Mouse (Mus musculus) heart, embryonic 16.5 days (tissue): ENCODE data around the gene Luc7l3. TPM values are rescaled to one million over a fixed set of nuclear protein-coding genes. Genes with fewer than 3 reads are reported as not detected.

Experiments
- ATAC-seq: fragments of 200-750 bp; cut with Nextera tagmentation; replicated peaks from 2 replicates; pipeline ENCODE4 v1.8.0; 2017; ENCODE audit warnings: moderate number of reproducible peaks; ENCODE audit not compliant: insufficient read depth, low FRiP score; ENCODE audit errors: extremely low read depth
- H3K27ac ChIP-seq: fragments of 300-500 bp; sonication (generic); 2 replicates; pipeline ENCODE4 v1.5.1; 2014; ENCODE audit warnings: mild to moderate bottlenecking, low read length, control low read depth, moderate library complexity
- H3K27me3 ChIP-seq: fragments of 300-500 bp; sonication (generic); 2 replicates; pipeline ENCODE4 v1.6.1; 2014; ENCODE audit warnings: low read length, mixed read lengths; ENCODE audit not compliant: control insufficient read depth, insufficient read depth
- H3K36me3 ChIP-seq: fragments of 300-500 bp; sonication (generic); 2 replicates; pipeline ENCODE4 v1.6.1; 2014; ENCODE audit not compliant: control insufficient read depth, insufficient read depth
- H3K4me1 ChIP-seq: fragments of 300-500 bp; sonication (generic); 2 replicates; pipeline ENCODE4 v1.6.1; 2014; ENCODE audit warnings: low read length, mixed read lengths; ENCODE audit not compliant: control insufficient read depth, insufficient read depth
- H3K4me2 ChIP-seq: fragments of 300-500 bp; sonication (generic); 2 replicates; pipeline ENCODE4 v1.6.1; 2014; ENCODE audit warnings: low read depth, mild to moderate bottlenecking, control low read depth, low read length
- H3K4me3 ChIP-seq: fragments of 300-500 bp; sonication (generic); 2 replicates; pipeline ENCODE4 v1.5.1; 2014; ENCODE audit warnings: mild to moderate bottlenecking, control low read depth, low read length
- H3K9ac ChIP-seq: fragments of 300-500 bp; sonication (generic); 2 replicates; pipeline ENCODE4 v1.6.1; 2014; ENCODE audit warnings: low read length, control low read depth
- H3K9me3 ChIP-seq: fragments of 300-500 bp; sonication (generic); replicated peaks from 2 replicates; pipeline ENCODE4 v1.6.1; 2016; ENCODE audit warnings: low read length; ENCODE audit not compliant: control insufficient read depth
- WGBS: fragments of 180-500 bp; shearing (Covaris S2); extraction: QIAGEN DNeasy Blood & Tissue Kit; methylation state at CpG from one replicate; pipeline ENCODE4 v1.1.7; 2014; 5-methylcytosine and 5-hydroxymethylcytosine counted together
- polyA plus RNA-seq: library from polyadenylated mRNA; unstranded; fragments of >200 nt; fragmentation: Nextera tagmentation; extraction: Ambion mirVana; gene quantifications from 2 replicates; pipeline ENCODE4 v1.2.1, GENCODE M21; 2015

Gene Luc7l3
- polyA plus RNA-seq, 1 experiment from 2014 or later = 73.2 TPM

DNA sequence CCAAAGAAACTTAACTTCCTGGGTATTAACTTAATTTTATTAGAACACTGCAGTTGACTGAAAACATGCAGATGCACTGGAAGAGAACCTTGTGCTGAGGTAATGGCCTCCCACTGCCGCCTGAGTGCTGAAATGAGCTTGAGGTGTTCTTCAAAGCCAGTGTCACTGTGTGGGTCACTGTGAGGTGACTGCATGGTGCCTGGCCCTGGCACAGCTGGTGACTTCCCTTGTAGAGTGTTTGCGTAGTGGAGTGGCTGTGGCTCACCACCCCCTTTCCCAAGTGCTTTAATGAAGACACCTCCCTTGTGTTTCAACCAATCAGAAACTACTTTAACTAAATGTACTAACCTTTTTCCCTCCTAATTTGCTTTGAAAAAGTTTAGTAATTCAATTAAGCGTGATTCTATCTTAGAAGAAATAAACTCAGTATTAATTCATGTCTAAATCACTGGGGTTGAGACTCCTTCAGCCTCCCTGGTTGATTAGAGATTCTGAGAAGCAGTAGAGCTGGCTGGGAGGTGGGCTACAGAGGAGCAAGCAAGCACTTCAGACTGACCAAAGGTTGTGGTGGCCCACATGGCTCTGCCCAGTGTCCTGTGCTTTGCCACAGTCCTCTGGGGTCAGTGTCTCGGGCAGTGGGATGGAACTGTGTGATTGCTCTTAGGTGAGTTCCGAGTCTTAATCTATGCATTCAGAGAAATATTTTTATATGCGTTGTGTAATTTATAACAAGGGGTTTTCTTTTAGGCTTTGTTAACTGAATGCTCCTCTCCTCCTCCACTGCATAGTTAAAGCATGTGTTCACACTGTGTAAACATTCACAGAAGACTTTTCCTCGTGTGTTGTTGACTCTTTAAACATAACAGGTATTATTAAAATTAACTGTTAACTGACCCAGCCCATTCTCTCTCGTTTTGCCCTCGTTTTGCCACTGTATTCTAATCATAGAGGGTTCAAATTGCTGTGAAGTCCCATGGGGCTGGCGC, 19.5 kb upstream of the Luc7l3 start:
- Histone ChIP-seq H3K27me3 (no peaks in the 10 kb centered on the region), H3K4me3 (no peak overlapping the region), H3K4me2 (no peak overlapping the region), H3K4me1 (peaks cover 24% of the 10 kb centered on the region; the same call in 1 of the 2 replicates), H3K36me3 (peaks cover 24% of the 10 kb centered on the region), H3K27ac (no peak overlapping the region), H3K9ac (no peak overlapping the region; the same call in 1 of the 2 replicates), H3K9me3 (no peaks in the 10 kb centered on the region)
- 75% methylated on average over 10 of the region's 10 CpGs for WGBS
- no peak for ATAC-seq

GRCm38 (mm10) chr11:94339732-94340585, 18.2 kb upstream of the Luc7l3 start:
- Histone ChIP-seq H3K4me3 (no peak overlapping the region), H3K36me3 (peaks cover 31% of the 10 kb centered on the region), H3K9me3 (no peaks in the 10 kb centered on the region), H3K4me2 (no peak overlapping the region), H3K4me1 (peaks cover 20% of the 10 kb centered on the region; the same call in 1 of the 2 replicates), H3K9ac (no peak overlapping the region), H3K27ac (no peak overlapping the region), H3K27me3 (no peaks in the 10 kb centered on the region)
- peak; percentile 55; the same call in 1 of the 2 replicates for ATAC-seq
- WGBS = 51% methylated on average over 18 of the region's 18 CpGs

- Histone ChIP-seq H3K4me1 (peaks cover 22% of the 10 kb centered on the region), H3K4me2 (no peak overlapping the region), H3K36me3 (peaks cover 35% of the 10 kb centered on the region), H3K9me3 (no peaks in the 10 kb centered on the region), H3K27ac (no peak overlapping the region), H3K27me3 (no peaks in the 10 kb centered on the region), H3K9ac (no peak overlapping the region), H3K4me3 (no peak overlapping the region)
- ATAC-seq = no peak
- 68% methylated on average over 2 of the region's 2 CpGs for WGBS
These were observed 16.6 kb upstream of the Luc7l3 start for GRCm38 (mm10) chr11:94338347-94338746.

GRCm38 (mm10) chr11:94336551-94336950, 14.8 kb upstream of the Luc7l3 start:
- Histone ChIP-seq H3K4me1 (peaks cover 15% of the 10 kb centered on the region), H3K27me3 (no peaks in the 10 kb centered on the region), H3K9me3 (no peaks in the 10 kb centered on the region), H3K27ac (no peak overlapping the region), H3K9ac (no peak overlapping the region), H3K4me2 (no peak overlapping the region), H3K4me3 (no peak overlapping the region), H3K36me3 (peaks cover 35% of the 10 kb centered on the region)
- ATAC-seq = no peak

- no peak for ATAC-seq
- Histone ChIP-seq H3K9ac (no peak overlapping the region), H3K9me3 (no peaks in the 10 kb centered on the region), H3K27me3 (no peaks in the 10 kb centered on the region), H3K4me1 (peaks cover 18% of the 10 kb centered on the region), H3K36me3 (peaks cover 30% of the 10 kb centered on the region), H3K4me3 (no peak overlapping the region), H3K4me2 (no peak overlapping the region), H3K27ac (0 out of 2 replicates have a peak overlapping the region, but pooled peaks have one; percentile 18)
- WGBS = 66% methylated on average over 8 of the region's 8 CpGs
These were observed 12.7 kb upstream of the Luc7l3 start for GRCm38 (mm10) chr11:94334386-94334968.

DNA sequence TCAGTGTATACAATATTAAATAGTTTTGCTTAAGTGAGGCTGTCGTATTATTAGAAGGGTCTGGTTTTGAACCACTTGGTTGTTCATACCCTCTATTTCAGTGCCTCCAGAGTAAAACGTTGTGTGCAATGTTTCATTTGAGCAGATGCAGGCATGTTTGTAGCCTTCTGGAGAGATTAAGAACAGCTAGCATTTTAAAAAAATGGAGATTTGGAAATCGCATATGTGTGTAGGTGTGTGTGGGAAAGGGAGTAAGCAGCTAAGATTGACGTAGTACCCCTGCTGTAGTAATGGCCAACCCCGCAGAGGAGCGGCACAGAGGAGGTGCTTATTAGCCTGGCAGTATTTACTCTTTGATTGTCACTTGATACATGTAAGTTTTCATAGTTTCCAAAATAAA, 10.9 kb upstream of the Luc7l3 start:
- H3K36me3 ChIP-seq = peaks cover 17% of the 10 kb centered on the region
- H3K9ac ChIP-seq = no peak overlapping the region
- no peaks in the 10 kb centered on the region for H3K9me3 ChIP-seq
- H3K4me3 ChIP-seq = no peak overlapping the region
- 89% methylated on average over 6 of the region's 6 CpGs for WGBS
- ATAC-seq = no peak
- H3K4me2 ChIP-seq = no peak overlapping the region
- H3K4me1 ChIP-seq = peaks cover 23% of the 10 kb centered on the region
- no peak overlapping the region for H3K27ac ChIP-seq
- H3K27me3 ChIP-seq = no peaks in the 10 kb centered on the region

- ATAC-seq = no peak
- Histone ChIP-seq H3K9ac (0 out of 2 replicates have a peak overlapping the region, but pooled peaks have one; percentile 3), H3K36me3 (peaks cover 6% of the 10 kb centered on the region), H3K4me3 (no peak overlapping the region), H3K4me2 (no peak overlapping the region; the same call in 1 of the 2 replicates), H3K27ac (no peak overlapping the region), H3K27me3 (no peaks in the 10 kb centered on the region), H3K9me3 (no peaks in the 10 kb centered on the region), H3K4me1 (peaks cover 27% of the 10 kb centered on the region)
- WGBS = 82% methylated on average over 3 of the region's 3 CpGs
These were observed 8.4 kb upstream of the Luc7l3 start for GRCm38 (mm10) chr11:94330211-94330610.

DNA sequence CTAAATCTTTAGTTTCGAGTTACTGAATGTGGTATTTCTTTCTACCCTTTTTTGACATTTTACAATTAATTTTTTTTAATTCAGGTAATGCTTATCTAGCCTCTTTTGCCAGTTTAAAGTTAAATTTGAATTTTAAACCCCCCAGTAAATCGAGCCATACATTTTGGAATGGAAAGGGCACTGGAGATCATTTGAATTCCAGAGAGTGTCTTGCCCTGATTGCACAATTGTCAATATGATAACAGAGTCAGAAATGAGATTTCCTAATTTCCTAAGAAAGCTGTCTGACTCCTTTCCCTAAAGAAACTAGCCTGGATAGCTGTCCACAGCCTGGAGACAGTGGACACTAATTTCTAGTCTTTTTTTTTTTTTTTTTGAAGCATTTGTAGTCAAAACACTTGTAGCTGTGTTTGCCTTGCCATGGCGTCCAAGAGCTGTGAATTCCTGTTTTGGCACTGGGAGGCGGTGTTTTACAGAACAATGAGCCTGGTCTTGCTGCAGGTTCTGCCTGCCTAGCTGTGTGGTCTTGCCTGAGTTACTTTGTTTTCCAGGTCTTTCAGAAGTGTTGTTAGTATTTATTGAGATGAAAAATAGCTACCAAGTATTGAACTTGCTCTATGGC, 7.6 kb upstream of the Luc7l3 start:
- Histone ChIP-seq H3K9me3 (no peaks in the 10 kb centered on the region), H3K4me1 (peaks cover 24% of the 10 kb centered on the region), H3K36me3 (peaks cover under 1% of the 10 kb centered on the region; the same call in 1 of the 2 replicates), H3K4me3 (no peak overlapping the region), H3K27ac (no peak overlapping the region), H3K4me2 (peak overlapping the region; percentile 65), H3K27me3 (no peaks in the 10 kb centered on the region), H3K9ac (0 out of 2 replicates have a peak overlapping the region, but pooled peaks have one; percentile 13)
- no peak for ATAC-seq
- WGBS = 36% methylated on average over 4 of the region's 4 CpGs
